Mouse (Mus musculus): ENCODE measurements around the gene Pclo. TPM values are rescaled to one million over a fixed set of nuclear protein-coding genes. Genes with fewer than 3 reads are reported as not detected.
"Not testable (repeated sequence)": the region's sequence is repeated elsewhere in the genome, so short reads cannot be mapped to it uniquely, and the experiment has no call there.

Gene Pclo
- polyA plus RNA-seq, 1 experiment from 2014 or later = 0.11 TPM

DNA sequence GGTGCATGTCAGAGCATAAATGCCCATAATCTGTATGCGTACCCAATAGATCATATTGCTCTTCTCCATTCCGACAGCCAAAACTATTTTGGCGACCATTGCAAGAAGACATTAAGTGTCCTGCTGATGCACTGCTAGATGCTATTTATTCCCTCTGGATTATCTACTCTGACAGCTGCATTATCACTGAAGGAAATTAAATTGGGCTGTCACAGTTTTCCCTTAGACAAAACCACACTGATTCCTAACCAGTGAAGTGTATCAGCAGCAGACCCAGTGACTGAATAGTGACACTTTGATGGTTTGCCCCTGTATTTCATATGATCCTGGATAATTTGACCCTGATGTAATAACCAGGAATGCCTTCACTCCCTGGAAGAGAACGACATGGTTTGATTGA, 192.6 kb downstream of the Pclo start:
- Histone ChIP-seq H3K4me1 (no peaks in the 10 kb centered on the region), H3K27me3 (ENCODE audit: low read depth, poor library complexity, severe bottlenecking) (no peaks in the 10 kb centered on the region), H3K9me3 (replicated peaks) (no peaks in the 10 kb centered on the region), H3K27ac (no peak overlapping the region), H3K4me3 (no peak overlapping the region), H3K36me3 (no peaks in the 10 kb centered on the region)
- 91% methylated on average over 4 of the region's 4 CpGs for WGBS
- DNase-seq (ENCODE audit: low spot score) = no peak

DNA sequence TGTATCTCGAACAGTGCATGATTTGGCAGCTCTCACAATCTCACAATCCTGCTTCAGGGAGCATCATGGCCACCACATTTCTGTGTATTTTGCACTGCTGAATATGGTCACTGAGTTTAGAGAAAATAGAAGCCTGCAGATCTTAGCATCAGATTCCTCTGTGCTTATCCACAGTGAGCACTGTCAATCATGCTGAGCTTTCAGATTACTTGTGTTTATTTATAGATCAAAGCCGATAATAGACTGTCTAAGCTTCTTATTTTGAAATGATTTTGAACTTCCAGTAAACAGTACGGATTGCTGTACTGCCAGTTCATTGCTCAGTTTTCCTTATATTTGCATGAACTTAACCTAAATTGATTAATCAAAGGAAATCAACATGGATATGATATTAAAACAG, 208.9 kb downstream of the Pclo start:
- no peak for DNase-seq (ENCODE audit: low spot score)

DNA sequence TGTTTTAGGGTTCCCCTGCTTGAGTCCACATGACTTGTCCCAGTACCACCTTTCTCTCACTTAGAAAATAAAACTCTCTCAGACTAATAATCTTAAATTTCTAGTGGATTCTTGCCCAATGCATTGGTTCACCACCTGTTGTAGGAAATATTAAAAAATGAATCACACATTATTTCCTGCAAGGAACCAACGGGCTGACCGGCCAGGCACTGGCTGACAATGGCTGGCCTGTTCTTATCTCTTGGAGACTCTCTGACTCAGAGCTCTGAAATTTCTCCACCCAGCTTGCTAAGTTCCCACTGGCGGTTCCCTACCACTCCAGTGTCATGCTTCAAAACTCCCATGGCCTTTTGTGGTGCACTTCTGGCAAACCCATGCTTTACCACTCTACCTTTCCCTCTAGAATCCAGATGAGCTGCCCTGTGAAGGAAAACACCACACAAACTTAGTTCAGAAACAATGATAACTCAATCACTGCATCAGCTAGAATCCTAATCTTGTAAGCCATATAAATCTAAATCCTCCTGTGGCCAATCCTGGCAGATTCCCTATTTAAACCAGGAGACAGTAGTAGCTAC, 214.0 kb downstream of the Pclo start:
- Histone ChIP-seq H3K9me3 (replicated peaks) (no peaks in the 10 kb centered on the region), H3K27ac (no peak overlapping the region), H3K4me3 (no peak overlapping the region), H3K4me1 (no peaks in the 10 kb centered on the region), H3K36me3 (no peaks in the 10 kb centered on the region), H3K27me3 (ENCODE audit: low read depth, poor library complexity, severe bottlenecking) (no peaks in the 10 kb centered on the region)
- 84% methylated on average over 3 of the region's 3 CpGs for WGBS
- DNase-seq (ENCODE audit: low spot score) = no peak

More for the DNA sequence above, 208.9 kb downstream of the Pclo start:
- no peaks in the 10 kb centered on the region for H3K9me3 ChIP-seq (replicated peaks)
- 87% methylated on average over 3 of the region's 3 CpGs for WGBS
- H3K36me3 ChIP-seq = no peaks in the 10 kb centered on the region
- H3K27ac ChIP-seq = no peak overlapping the region
- H3K27me3 ChIP-seq (ENCODE audit: low read depth, poor library complexity, severe bottlenecking) = no peaks in the 10 kb centered on the region
- no peak overlapping the region for H3K4me3 ChIP-seq
- H3K4me1 ChIP-seq = no peaks in the 10 kb centered on the region

DNA sequence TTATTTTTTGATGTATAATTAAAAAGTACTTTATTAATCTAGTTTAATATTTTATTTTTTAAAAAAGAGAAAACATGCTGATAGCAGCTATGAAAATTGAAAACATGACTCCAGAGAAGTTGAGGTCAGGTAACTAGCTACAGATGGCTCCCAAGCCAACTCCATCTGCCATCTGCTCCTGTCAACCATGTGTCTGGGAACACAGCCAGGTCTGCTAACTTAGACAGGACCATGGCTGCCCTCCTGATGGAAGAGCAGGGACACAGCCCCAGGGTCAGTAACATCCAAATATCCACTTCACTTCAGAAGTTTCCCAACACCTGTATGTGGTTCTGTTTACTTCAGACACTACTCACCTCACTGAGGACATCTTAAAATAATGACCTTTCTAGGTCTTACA, 236.2 kb downstream of the Pclo start:
- Histone ChIP-seq H3K4me3 (no peak overlapping the region), H3K27me3 (ENCODE audit: low read depth, poor library complexity, severe bottlenecking) (no peaks in the 10 kb centered on the region), H3K4me1 (no peaks in the 10 kb centered on the region), H3K9me3 (replicated peaks) (no peaks in the 10 kb centered on the region), H3K36me3 (no peaks in the 10 kb centered on the region), H3K27ac (no peak overlapping the region)
- DNase-seq (ENCODE audit: low spot score) = no peak

DNA sequence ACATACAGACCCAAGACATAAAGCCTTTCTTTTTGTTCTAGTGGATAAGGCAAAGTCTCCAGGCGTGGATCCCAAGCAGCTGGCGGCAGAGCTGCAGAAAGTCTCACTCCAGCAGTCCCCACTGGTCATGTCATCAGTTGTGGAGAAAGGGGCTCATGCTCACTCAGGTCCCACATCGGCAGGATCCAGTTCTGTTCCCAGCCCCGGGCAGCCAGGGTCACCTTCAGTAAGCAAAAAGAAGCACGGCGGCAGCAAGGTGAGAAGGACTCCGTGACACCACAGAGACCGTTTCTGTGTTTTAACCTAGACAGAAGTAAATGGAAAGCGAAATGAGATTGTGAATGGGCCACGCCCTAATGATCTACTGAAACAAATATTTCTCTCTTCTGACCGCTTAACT, 252.0 kb downstream of the Pclo start:
- no peak overlapping the region for H3K4me3 ChIP-seq
- H3K27ac ChIP-seq = no peak overlapping the region
- WGBS = 91% methylated on average over 11 of the region's 11 CpGs
- H3K4me1 ChIP-seq = no peaks in the 10 kb centered on the region
- no peak for DNase-seq (ENCODE audit: low spot score)
- no peaks in the 10 kb centered on the region for H3K27me3 ChIP-seq (ENCODE audit: low read depth, poor library complexity, severe bottlenecking)
- H3K36me3 ChIP-seq = no peaks in the 10 kb centered on the region
- H3K9me3 ChIP-seq (replicated peaks) = no peaks in the 10 kb centered on the region

DNA sequence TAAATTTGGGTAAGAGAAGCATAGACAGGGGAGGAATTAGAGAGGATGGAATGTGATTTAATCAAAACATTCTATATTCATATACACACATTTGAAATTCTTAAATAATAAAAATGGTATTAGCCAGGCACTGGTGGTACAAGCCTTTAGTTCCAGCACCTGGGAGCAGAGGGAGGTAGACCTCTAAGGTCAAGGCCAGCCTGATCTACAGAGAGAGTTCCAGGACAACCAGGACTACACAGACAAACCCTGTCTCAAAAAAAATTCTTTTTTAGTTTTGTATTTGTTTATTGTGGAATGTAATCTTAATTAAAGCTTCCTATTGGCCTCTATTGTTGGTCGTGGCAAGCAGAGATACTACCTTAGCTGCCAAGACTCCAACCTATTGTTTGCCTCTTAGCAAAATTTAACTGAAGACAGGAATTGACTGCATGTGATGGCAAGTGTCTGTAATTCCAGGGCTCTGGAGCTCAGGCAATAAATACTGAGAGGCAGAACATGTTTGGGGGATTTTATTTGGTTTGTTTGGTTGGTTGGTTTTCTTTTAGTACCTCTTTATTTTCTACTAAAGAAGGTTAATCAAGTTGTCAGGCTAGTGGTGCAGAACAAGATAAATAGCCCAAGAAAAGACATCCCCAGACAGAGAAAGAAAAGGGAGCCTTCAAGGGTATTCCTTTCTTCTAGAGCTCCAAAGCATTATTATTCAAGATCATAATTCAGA, 267.8 kb downstream of the Pclo start:
- H3K27me3 ChIP-seq (ENCODE audit: low read depth, poor library complexity, severe bottlenecking) = no peaks in the 10 kb centered on the region
- no peak for DNase-seq (ENCODE audit: low spot score)
- WGBS = 77% methylated on average over 1 of the region's 1 CpGs
- H3K9me3 ChIP-seq (replicated peaks) = no peaks in the 10 kb centered on the region
- H3K36me3 ChIP-seq = no peaks in the 10 kb centered on the region
- no peak overlapping the region for H3K27ac ChIP-seq
- no peaks in the 10 kb centered on the region for H3K4me1 ChIP-seq
- no peak overlapping the region for H3K4me3 ChIP-seq

DNA sequence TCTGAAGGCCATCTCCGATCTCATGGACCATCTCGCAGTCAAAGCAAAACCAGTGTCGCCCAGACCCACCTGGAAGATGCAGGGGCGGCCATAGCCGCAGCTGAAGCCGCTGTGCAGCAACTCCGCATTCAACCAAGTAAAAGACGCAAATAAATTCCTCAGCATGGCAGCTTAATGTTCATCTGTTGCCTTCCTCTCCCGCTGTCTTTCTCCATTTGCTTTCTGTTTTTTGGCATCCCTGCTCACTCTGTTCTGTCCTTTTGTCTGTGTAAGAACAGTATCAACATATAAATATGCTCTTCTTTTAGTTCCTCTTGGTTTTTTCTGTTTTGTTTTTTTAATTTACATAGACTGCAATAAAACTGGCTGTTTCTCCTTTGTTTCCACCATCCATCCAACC, 279.2 kb downstream of the Pclo start:
- 92% methylated on average over 9 of the region's 9 CpGs for WGBS
- H3K36me3 ChIP-seq = no peaks in the 10 kb centered on the region
- H3K4me1 ChIP-seq = no peaks in the 10 kb centered on the region
- no peaks in the 10 kb centered on the region for H3K27me3 ChIP-seq (ENCODE audit: low read depth, poor library complexity, severe bottlenecking)
- H3K9me3 ChIP-seq (replicated peaks) = no peaks in the 10 kb centered on the region
- no peak overlapping the region for H3K4me3 ChIP-seq
- no peak for DNase-seq (ENCODE audit: low spot score)
- no peak overlapping the region for H3K27ac ChIP-seq

DNA sequence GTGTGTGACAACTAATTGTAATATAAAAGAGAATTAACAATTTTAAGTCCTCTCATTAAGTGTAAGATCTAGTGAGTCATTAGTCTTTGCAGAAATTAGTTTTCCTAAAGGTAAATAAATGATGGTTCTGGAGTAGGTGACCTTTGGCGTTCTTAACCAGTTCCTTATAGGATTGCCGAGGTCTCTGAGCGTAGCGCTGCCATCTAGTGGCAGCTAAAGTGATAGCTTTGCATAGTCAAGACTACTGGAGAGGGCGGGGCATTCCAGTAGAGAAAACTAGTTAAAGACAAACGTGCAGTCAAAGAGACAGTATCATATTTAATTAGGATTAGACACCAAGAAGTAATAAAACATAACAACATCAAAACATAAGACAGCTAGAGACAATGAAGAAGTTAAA, 292.4 kb downstream of the Pclo start:
- no peak overlapping the region for H3K27ac ChIP-seq
- WGBS = 10% methylated on average over 6 of the region's 6 CpGs

DNA sequence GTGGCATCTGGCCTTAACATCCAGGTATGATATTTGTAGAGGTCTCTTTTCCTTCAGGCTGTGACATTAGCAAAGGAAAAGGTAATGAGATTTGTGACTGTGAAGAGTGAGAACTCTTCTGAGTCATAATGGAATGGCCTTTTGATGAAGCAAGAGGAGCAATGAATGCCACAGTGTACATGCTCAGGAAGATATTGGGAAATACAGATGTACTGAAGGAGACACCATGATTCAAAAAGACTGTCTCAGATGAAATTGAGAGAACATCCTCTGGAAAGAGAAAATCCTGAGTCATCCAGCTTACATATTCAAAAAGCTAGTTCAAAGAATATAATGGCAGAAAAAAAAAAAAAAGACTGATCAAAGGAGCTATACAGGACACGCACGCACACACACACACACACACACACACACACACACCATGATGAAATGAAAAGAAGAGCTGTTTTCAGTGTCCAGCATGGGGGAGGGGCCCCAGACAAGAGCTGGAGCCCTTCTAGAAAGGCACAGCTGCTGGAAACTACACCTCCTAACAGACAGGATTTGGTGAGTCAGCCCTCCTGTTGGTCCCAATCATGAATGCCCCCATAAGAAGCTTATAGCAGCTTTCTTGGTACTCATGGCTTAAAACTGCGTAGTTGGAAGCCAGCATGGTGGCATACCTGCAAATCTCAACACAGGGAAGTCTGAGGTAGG, 318.6 kb downstream of the Pclo start:
- Histone ChIP-seq H3K27ac (no peak overlapping the region), H3K9me3 (replicated peaks) (no peaks in the 10 kb centered on the region), H3K4me3 (no peak overlapping the region), H3K27me3 (ENCODE audit: low read depth, poor library complexity, severe bottlenecking) (no peaks in the 10 kb centered on the region), H3K4me1 (no peaks in the 10 kb centered on the region), H3K36me3 (no peaks in the 10 kb centered on the region)
- no peak for DNase-seq (ENCODE audit: low spot score)
- WGBS = 92% methylated on average over 3 of the region's 3 CpGs

More for the DNA sequence above, 292.4 kb downstream of the Pclo start:
- Histone ChIP-seq H3K27me3 (ENCODE audit: low read depth, poor library complexity, severe bottlenecking) (no peaks in the 10 kb centered on the region), H3K4me1 (no peaks in the 10 kb centered on the region), H3K9me3 (replicated peaks) (no peaks in the 10 kb centered on the region), H3K36me3 (no peaks in the 10 kb centered on the region), H3K4me3 (no peak overlapping the region)
- DNase-seq (ENCODE audit: low spot score) = peak; percentile 48

DNA sequence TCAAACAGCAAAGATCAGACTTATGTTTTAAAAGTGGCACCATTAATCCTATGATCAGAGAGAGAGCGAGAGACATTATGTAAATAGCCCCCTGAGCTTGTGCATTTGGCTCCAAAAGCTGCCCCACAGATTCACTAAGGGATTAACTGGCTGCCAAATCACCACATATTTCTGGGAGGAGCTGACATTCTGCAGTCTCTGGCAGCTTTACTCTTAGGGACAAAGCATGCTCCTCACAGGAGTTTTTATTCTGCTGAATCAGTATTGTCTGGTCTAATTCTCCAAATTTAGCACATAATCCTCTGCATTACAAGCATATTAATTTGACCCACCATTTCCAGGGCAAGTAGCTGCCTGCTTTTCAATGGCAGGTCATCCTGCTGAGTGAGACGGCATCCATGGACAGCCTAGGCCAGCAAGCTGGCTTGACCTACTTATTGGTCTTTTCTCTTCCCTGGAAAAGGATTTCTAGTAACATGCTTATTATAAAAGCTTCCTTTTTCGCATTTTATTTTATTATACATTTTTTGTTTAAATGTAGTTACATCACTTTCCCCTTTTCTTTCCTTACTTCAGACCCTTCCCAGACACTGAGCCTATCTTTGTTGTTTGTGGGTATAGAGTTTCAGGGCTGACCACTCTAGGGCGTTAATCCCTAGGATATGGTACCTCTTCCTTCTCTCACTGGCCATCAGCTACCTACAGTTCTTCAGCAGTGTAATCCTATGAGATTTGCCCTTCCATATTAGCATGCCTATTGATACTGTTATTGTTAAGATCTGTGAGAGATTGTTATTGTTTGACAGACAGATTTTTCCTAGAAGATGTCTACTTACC, 319.7 kb downstream of the Pclo start:
- no peak for DNase-seq (ENCODE audit: low spot score)
- H3K4me3 ChIP-seq = no peak overlapping the region
- H3K9me3 ChIP-seq (replicated peaks) = no peaks in the 10 kb centered on the region
- H3K27ac ChIP-seq = no peak overlapping the region
- no peaks in the 10 kb centered on the region for H3K4me1 ChIP-seq
- no peaks in the 10 kb centered on the region for H3K27me3 ChIP-seq (ENCODE audit: low read depth, poor library complexity, severe bottlenecking)
- 80% methylated on average over 4 of the region's 4 CpGs for WGBS
- H3K36me3 ChIP-seq = no peaks in the 10 kb centered on the region

DNA sequence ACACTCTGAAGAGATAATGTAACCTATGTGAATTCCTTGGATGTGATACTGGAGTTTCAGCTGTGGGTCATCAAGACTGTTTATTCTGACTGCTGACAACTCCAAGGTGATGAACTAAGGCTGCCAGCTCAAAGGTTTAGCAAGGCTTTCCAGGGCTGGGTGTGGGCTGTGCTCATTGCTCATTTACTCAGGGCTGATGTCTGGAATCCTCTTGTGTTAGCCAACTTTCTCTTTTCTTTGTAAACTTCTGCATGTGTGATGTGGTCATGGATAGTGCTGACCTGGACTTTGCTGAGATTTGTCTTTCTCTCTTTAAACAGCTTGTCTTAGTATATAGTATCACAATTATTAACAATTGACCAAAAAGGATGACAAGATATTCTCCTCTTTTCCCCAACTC, 338.9 kb downstream of the Pclo start:
- H3K36me3 ChIP-seq = no peaks in the 10 kb centered on the region

DNA sequence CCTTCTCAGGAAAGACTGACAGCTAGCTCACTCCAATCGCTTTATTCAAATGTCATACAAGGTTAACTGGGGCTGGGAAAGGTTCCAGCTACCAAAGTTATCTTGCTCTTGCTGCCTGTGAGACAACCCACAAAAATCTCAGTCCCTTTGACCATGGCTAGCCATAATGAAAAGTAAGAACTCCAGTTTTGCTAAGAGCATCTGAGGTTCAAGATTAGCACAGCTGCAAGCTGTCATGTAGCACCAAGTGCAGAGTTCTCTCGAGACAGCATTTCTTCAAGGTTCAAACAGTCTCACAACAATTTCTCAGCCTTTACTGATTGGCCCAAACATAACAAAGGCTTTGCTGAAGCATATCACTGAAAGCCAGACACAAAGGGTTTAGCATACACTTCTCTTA, 370.6 kb downstream of the Pclo start:
- not testable (repeated sequence) for H3K27me3 ChIP-seq (ENCODE audit: low read depth, poor library complexity, severe bottlenecking); H3K9me3 ChIP-seq (replicated peaks); H3K4me1 ChIP-seq; DNase-seq (ENCODE audit: low spot score); H3K4me3 ChIP-seq; H3K36me3 ChIP-seq; H3K27ac ChIP-seq
- 84% methylated on average over 2 of the region's 2 CpGs for WGBS

More for the DNA sequence above, 338.9 kb downstream of the Pclo start:
- Histone ChIP-seq H3K4me1 (no peaks in the 10 kb centered on the region), H3K4me3 (no peak overlapping the region), H3K27ac (no peak overlapping the region), H3K9me3 (replicated peaks) (0 out of 2 replicates have a peak, but pooled peaks cover 4% of the 10 kb centered on the region), H3K27me3 (ENCODE audit: low read depth, poor library complexity, severe bottlenecking) (no peaks in the 10 kb centered on the region)
- DNase-seq (ENCODE audit: low spot score) = no peak

DNA sequence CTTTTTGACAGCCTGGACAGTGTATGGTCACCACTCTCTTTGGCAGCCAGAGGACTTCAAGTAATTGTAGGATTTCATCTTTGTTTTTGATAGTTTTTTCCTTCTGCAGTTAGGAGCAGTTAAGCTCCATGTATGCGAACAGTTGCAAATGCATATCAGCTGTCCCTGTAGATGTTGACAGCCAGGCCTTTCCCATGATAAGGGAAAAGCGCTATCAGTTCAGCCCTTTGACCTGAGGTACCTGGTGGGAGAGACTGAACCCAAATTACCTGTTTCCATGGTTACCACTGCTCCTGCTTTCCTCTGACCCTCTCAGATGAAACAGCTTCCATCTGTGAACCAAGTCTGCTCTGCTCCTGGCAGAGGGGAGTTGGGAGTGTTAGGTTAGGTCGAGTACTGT, 377.5 kb downstream of the Pclo start:
- Histone ChIP-seq H3K4me1 (no peaks in the 10 kb centered on the region), H3K27me3 (ENCODE audit: low read depth, poor library complexity, severe bottlenecking) (no peaks in the 10 kb centered on the region), H3K4me3 (no peak overlapping the region), H3K9me3 (replicated peaks) (0 out of 2 replicates have a peak, but pooled peaks cover 1% of the 10 kb centered on the region), H3K36me3 (no peaks in the 10 kb centered on the region), H3K27ac (no peak overlapping the region)
- DNase-seq (ENCODE audit: low spot score) = no peak
- WGBS = 87% methylated on average over 3 of the region's 3 CpGs
